Mouse (Mus musculus) heart, adult 8-10 months (tissue): ENCODE data around the gene B230307C23Rik. TPM values are rescaled to one million over a fixed set of nuclear protein-coding genes. Genes with fewer than 3 reads are reported as not detected.
"Not testable (repeated sequence)": the region's sequence is repeated elsewhere in the genome, so short reads cannot be mapped to it uniquely, and the experiment has no call there.

ENCODE experiments used
- DNase-seq: peaks from one replicate; pipeline ENCODE4 v3.0.0; 2022; ENCODE audit warnings: low spot score
- total RNA-seq, 4 experiments: library from RNA; stranded (reverse); gene quantifications; 2 replicates each; pipeline ENCODE4 v1.2.4; 2022

Gene B230307C23Rik
- total RNA-seq, 4 experiments from 2014 or later: 2.7 to 7.8 (median 3.7) TPM

GRCm38 (mm10) chr16:97997383-97997731, 242 bp downstream of the B230307C23Rik start:
- not testable (repeated sequence) for DNase-seq

- no peak for DNase-seq
Observed at GRCm38 (mm10) chr16:98022081-98022480, 25.0 kb downstream of the B230307C23Rik start.

GRCm38 (mm10) chr16:98022657-98023345, 25.7 kb downstream of the B230307C23Rik start:
- DNase-seq: no peak

- not testable (repeated sequence) for DNase-seq
Observed at GRCm38 (mm10) chr16:98026186-98026585, 29.1 kb downstream of the B230307C23Rik start.

GRCm38 (mm10) chr16:98034971-98035370, 37.9 kb downstream of the B230307C23Rik start:
- not testable (repeated sequence) for DNase-seq

- DNase-seq: peak; percentile 16
Observed at GRCm38 (mm10) chr16:98041676-98042075, 44.6 kb downstream of the B230307C23Rik start.

GRCm38 (mm10) chr16:98079382-98079781, 82.3 kb downstream of the B230307C23Rik start:
- DNase-seq: not testable (repeated sequence)

GRCm38 (mm10) chr16:98081140-98081539, 84.0 kb downstream of the B230307C23Rik start:
- not testable (repeated sequence) for DNase-seq

Other genes with a start within 250 kb of the B230307C23Rik start
- under 1 TPM; 0.06 to 0.22 (median 0.19) TPM for gene Ripk4, start 233.5 kb upstream of the B230307C23Rik start, total RNA-seq
- 1 to 10 TPM; 4.5 to 6.5 (median 5.0) TPM for gene Prdm15, start 145.5 kb upstream of the B230307C23Rik start, total RNA-seq
- 10 to 100 TPM; 18.7 to 27.2 (median 24.4) TPM for gene C2cd2, start 34.7 kb upstream of the B230307C23Rik start, total RNA-seq
- gene Zbtb21, start 34.7 kb upstream of the B230307C23Rik start, total RNA-seq: 10 to 100 TPM in 3 of 4 experiments, 1 to 10 TPM in 1; 7.3 to 10.4 (median 10.2) TPM
- gene A630089N07Rik, start 85.1 kb downstream of the B230307C23Rik start, total RNA-seq: 1 to 10 TPM; 1.6 to 2.2 (median 2.1) TPM